Mouse (Mus musculus): Measurements from ENCODE around the gene Lbx2. TPM values are rescaled to one million over a fixed set of nuclear protein-coding genes. Genes with fewer than 3 reads are reported as not detected.
A peak's percentile ranks its signal among the peaks of the same experiment; 100 is the strongest.

Lbx2 gene
- polyA plus RNA-seq, 1 experiment: 1.4 TPM

- no peak overlapping the region for H3K4me3 ChIP-seq (ENCODE audit: insufficient read depth, low read depth, low read length)
- 76% methylated on average over 8 of the region's 8 CpGs for WGBS
- H3K27me3 ChIP-seq (replicated peaks; ENCODE audit: control insufficient read depth, insufficient read depth, low read length): peaks cover 19% of the 10 kb centered on the region
- TF ChIP-seq POLR2A (IDR thresholded peaks at IDR 0.05; ENCODE audit: low read depth, low read length) (no peak), CTCF (conservative IDR thresholded peaks at IDR 0.05; ENCODE audit: insufficient read depth, insufficient read length, low read depth, low read length) (no peak)
- no peak for DNase-seq
- H3K27ac ChIP-seq (ENCODE audit: insufficient read depth, low read depth, low read length): no peak overlapping the region
- H3K4me1 ChIP-seq (ENCODE audit: control insufficient read depth, insufficient read depth, low read length): no peaks in the 10 kb centered on the region
- no peaks in the 10 kb centered on the region for H3K36me3 ChIP-seq (ENCODE audit: control insufficient read depth, insufficient read depth, low read length)
Measured at GRCm38 (mm10) chr6:83065995-83066394, 20.2 kb upstream of the Lbx2 start.

GRCm38 (mm10) chr6:83066441-83066840, 19.7 kb upstream of the Lbx2 start:
- Histone ChIP-seq H3K27me3 (replicated peaks; ENCODE audit: control insufficient read depth, insufficient read depth, low read length) (peaks cover 23% of the 10 kb centered on the region), H3K27ac (ENCODE audit: insufficient read depth, low read depth, low read length) (no peak overlapping the region), H3K4me1 (ENCODE audit: control insufficient read depth, insufficient read depth, low read length) (no peaks in the 10 kb centered on the region), H3K4me3 (ENCODE audit: insufficient read depth, low read depth, low read length) (no peak overlapping the region), H3K36me3 (ENCODE audit: control insufficient read depth, insufficient read depth, low read length) (no peaks in the 10 kb centered on the region)
- TF ChIP-seq POLR2A (IDR thresholded peaks at IDR 0.05; ENCODE audit: low read depth, low read length) (no peak), CTCF (conservative IDR thresholded peaks at IDR 0.05; ENCODE audit: insufficient read depth, insufficient read length, low read depth, low read length) (no peak)
- 63% methylated on average over 6 of the region's 6 CpGs for WGBS
- DNase-seq: no peak

- TF ChIP-seq POLR2A (IDR thresholded peaks at IDR 0.05; ENCODE audit: low read depth, low read length) (no peak), CTCF (conservative IDR thresholded peaks at IDR 0.05; ENCODE audit: insufficient read depth, insufficient read length, low read depth, low read length) (no peak)
- Histone ChIP-seq H3K36me3 (ENCODE audit: control insufficient read depth, insufficient read depth, low read length) (no peaks in the 10 kb centered on the region), H3K27ac (ENCODE audit: insufficient read depth, low read depth, low read length) (no peak overlapping the region), H3K4me1 (ENCODE audit: control insufficient read depth, insufficient read depth, low read length) (no peaks in the 10 kb centered on the region), H3K27me3 (replicated peaks; ENCODE audit: control insufficient read depth, insufficient read depth, low read length) (peaks cover 23% of the 10 kb centered on the region), H3K4me3 (ENCODE audit: insufficient read depth, low read depth, low read length) (no peak overlapping the region)
- peak; percentile 25 for DNase-seq
- 48% methylated on average over 8 of the region's 8 CpGs for WGBS
Measured at GRCm38 (mm10) chr6:83068221-83068620, 17.9 kb upstream of the Lbx2 start.

GRCm38 (mm10) chr6:83068706-83069487, 17.3 kb upstream of the Lbx2 start:
- TF ChIP-seq CTCF (conservative IDR thresholded peaks at IDR 0.05; ENCODE audit: insufficient read depth, insufficient read length, low read depth, low read length) (no peak), POLR2A (IDR thresholded peaks at IDR 0.05; ENCODE audit: low read depth, low read length) (no peak)
- Histone ChIP-seq H3K36me3 (ENCODE audit: control insufficient read depth, insufficient read depth, low read length) (no peaks in the 10 kb centered on the region), H3K4me3 (ENCODE audit: insufficient read depth, low read depth, low read length) (peak overlapping the region; percentile 48; the same call in 1 of the 2 replicates), H3K27me3 (replicated peaks; ENCODE audit: control insufficient read depth, insufficient read depth, low read length) (peaks cover 23% of the 10 kb centered on the region), H3K27ac (ENCODE audit: insufficient read depth, low read depth, low read length) (no peak overlapping the region), H3K4me1 (ENCODE audit: control insufficient read depth, insufficient read depth, low read length) (no peaks in the 10 kb centered on the region)
- peak; percentile 59 for DNase-seq
- WGBS: 3% methylated on average over 70 of the region's 81 CpGs

- TF ChIP-seq POLR2A (IDR thresholded peaks at IDR 0.05; ENCODE audit: low read depth, low read length) (no peak), CTCF (conservative IDR thresholded peaks at IDR 0.05; ENCODE audit: insufficient read depth, insufficient read length, low read depth, low read length) (no peak)
- no peak overlapping the region for H3K4me3 ChIP-seq (ENCODE audit: insufficient read depth, low read depth, low read length)
Measured at GRCm38 (mm10) chr6:83069488-83070246, 16.5 kb upstream of the Lbx2 start.

GRCm38 (mm10) chr6:83070247-83070310, 16.1 kb upstream of the Lbx2 start, which contains the start of gene Tlx2:
Tlx2 (minus strand) TSS chr6:83070293.
- no peak for DNase-seq
- Histone ChIP-seq H3K4me1 (ENCODE audit: control insufficient read depth, insufficient read depth, low read length) (no peaks in the 10 kb centered on the region), H3K4me3 (ENCODE audit: insufficient read depth, low read depth, low read length) (no peak within 1 kb of the TSS), H3K27me3 (replicated peaks; ENCODE audit: control insufficient read depth, insufficient read depth, low read length) (peaks cover 23% of the 10 kb centered on the region), H3K36me3 (ENCODE audit: control insufficient read depth, insufficient read depth, low read length) (no peaks in the 10 kb centered on the region), H3K27ac (ENCODE audit: insufficient read depth, low read depth, low read length) (no peak within 1 kb of the TSS)
- WGBS: 1% methylated on average over 10 of the region's 10 CpGs
- TF ChIP-seq POLR2A (IDR thresholded peaks at IDR 0.05; ENCODE audit: low read depth, low read length) (no peak), CTCF (conservative IDR thresholded peaks at IDR 0.05; ENCODE audit: insufficient read depth, insufficient read length, low read depth, low read length) (no peak)

More at GRCm38 (mm10) chr6:83069488-83070246, 16.5 kb upstream of the Lbx2 start:
- Histone ChIP-seq H3K27ac (ENCODE audit: insufficient read depth, low read depth, low read length) (no peak overlapping the region), H3K4me1 (ENCODE audit: control insufficient read depth, insufficient read depth, low read length) (no peaks in the 10 kb centered on the region), H3K27me3 (replicated peaks; ENCODE audit: control insufficient read depth, insufficient read depth, low read length) (peaks cover 23% of the 10 kb centered on the region), H3K36me3 (ENCODE audit: control insufficient read depth, insufficient read depth, low read length) (no peaks in the 10 kb centered on the region)
- DNase-seq: no peak
- WGBS: 2% methylated on average over 69 of the region's 69 CpGs
